Mouse (Mus musculus) gastrocnemius, adult 2 months (tissue): ENCODE results near the gene Usp26. TPM values are rescaled to one million over a fixed set of nuclear protein-coding genes. Genes with fewer than 3 reads are reported as not detected.

Experiments
- DNase-seq: peaks from one replicate; pipeline ENCODE4 v3.0.0; 2022
- H3K27ac ChIP-seq: fragments of 200-600 bp; 2 replicates; pipeline ENCODE4 v1.8.1; 2022; ENCODE audit warnings: mild to moderate bottlenecking
- H3K4me3 ChIP-seq: fragments of 200-600 bp; 2 replicates; pipeline ENCODE4 v1.8.1; 2022; ENCODE audit warnings: mild to moderate bottlenecking, moderate library complexity
- CTCF ChIP-seq: fragments of 200-600 bp; IDR thresholded peaks from 2 replicates; pipeline ENCODE4 v1.8.1; 2022; ENCODE audit warnings: antibody characterized with exemption, mild to moderate bottlenecking, moderate library complexity
- intact Hi-C: fragments of 180-260 bp; cut with DNase I; formaldehyde crosslinking; loops from one replicate; pipeline ENCODE4 v1.15.1; 2025
- long read RNA-seq, 2 experiments: library from polyadenylated mRNA; stranded (forward); transcript quantifications; one replicate each; pipeline ENCODE4 v2.0.0; 2021
- total RNA-seq, 2 experiments: library from RNA; stranded (reverse); gene quantifications; 2 replicates each; pipeline ENCODE4 v1.2.3; 2021

The Usp26 gene
- total RNA-seq, result not detected
- long read RNA-seq, experiment 1, result 0 reads
- long read RNA-seq, experiment 2, partial matches to known transcripts, result 0 of 1 reads
- long read RNA-seq, experiment 2, other reads (novel, unspliced or antisense), result 1 of 1 reads

DNA sequence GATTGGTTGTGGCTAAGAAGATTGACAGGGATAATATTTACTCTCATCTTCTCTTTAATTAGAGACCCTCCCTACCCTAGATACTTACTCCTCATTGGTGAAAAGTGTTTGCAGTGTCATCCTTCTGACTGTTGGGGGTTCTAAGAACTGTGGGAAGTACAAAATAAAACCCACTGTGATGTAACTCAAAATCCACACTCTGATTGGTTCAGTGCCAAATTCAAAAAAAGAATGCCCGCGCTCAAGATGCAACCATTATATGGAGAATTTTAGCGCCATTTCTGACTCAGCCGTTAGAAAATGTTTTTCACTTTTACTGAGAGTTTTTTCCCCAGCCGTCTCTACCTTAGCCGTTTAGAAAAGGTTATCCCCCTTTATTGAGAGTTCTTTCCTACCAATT lies at the start of gene Usp26:
Usp26 (minus strand) TSS at position 101 of the 400 bp plus-strand sequence.
- no peak for DNase-seq
- no peak within 1 kb of the TSS for H3K27ac ChIP-seq
- intact Hi-C loops, result no loop called here
- no peak within 1 kb of the TSS for H3K4me3 ChIP-seq
- no peak for TF ChIP-seq CTCF

- intact Hi-C loops, result no loop called here
- H3K4me3 ChIP-seq, result no peak overlapping the region
- TF ChIP-seq CTCF, result no peak
- no peak for DNase-seq
- no peak overlapping the region for H3K27ac ChIP-seq
These were observed 13.6 kb upstream of the Usp26 start for GRCm38 (mm10) chrX:51814466-51815247.

DNA sequence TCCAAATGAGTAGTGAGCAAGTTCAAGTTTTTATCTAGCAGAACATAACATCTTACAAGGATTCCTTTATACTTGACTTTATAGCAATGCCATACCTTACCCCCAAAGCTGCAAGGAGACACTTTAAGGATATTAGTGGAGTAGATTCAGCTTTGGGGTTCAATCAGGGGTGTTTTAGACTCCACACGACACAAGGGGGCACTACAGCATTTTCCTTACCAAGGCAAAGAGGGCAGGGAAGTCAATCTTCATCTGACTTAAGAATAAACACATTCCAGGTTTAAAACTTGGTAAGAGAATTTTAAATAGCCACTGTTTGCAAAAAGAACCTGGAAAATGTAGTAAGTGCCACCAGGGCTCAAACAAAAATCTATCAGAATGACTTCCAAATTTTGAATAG lies 33.6 kb downstream of the Usp26 start:
- TF ChIP-seq CTCF, result peak; percentile 58
- Histone ChIP-seq H3K27ac (no peak overlapping the region), H3K4me3 (no peak overlapping the region)
- peak; percentile 20 for DNase-seq
- intact Hi-C loops, result loop anchor here (10.0 kb wide), 1 partner anchor 607 kb away; no protein-coding TSS in a partner anchor

DNA sequence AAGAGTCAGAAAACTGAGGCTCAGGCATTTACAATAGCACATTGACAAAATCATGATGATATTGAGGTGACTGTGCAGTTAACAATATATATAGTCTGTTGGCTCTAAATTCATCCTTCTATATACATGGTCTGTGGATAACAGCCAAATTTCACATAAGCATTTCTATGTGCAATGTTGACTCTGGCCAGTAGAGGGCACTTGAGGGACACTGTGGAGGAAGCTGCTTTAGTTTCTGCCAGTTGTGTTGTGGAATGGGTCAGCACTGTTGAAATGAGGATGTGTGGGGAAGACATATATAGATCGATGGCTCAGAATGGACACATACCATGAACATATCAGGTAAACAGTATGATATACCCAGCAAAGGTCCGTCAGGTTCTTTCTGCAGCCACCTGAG lies 64.6 kb downstream of the Usp26 start:
- peak; percentile 77 for TF ChIP-seq CTCF
- intact Hi-C loops, result loop anchor here (5.0 kb wide), 1 partner anchor 631 kb away; no protein-coding TSS in a partner anchor
- Histone ChIP-seq H3K27ac (no peak overlapping the region), H3K4me3 (no peak overlapping the region)
- DNase-seq, result peak; percentile 17

DNA sequence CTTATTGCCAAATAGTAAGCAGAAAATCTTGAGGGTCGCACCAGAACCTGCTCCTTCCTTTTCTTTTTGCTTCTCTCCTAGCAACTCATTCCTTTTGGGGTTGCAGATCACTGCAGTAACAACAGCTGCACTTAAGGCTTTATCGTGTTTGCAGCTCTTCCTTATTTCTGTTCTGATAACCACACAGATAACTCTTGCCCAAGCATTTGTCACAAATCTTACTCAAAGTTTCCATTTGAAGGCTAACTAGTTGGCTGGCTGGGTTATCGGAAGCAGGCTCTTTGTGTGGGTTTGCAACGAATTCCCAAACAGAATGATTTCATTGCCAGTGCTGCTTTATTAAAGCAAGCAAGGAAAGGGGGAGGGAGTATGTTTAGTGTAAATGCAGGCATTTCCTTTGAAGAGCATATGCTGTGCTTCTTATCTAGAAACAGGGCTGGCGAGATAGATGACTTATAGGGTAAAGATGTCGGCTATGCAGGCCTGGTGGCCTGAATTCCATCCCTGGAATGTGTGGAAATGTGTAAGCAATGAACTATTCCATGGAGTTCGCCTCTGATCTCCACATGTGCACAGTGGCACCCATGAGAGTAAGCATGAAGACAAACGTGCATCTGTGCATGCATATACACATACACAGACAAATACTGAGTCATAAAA lies 86.8 kb downstream of the Usp26 start:
- Histone ChIP-seq H3K27ac (no peak overlapping the region), H3K4me3 (no peak overlapping the region)
- no peak for DNase-seq
- no peak for TF ChIP-seq CTCF
- intact Hi-C loops, result no loop called here

- Histone ChIP-seq H3K27ac (no peak overlapping the region), H3K4me3 (no peak overlapping the region)
- intact Hi-C loops, result no loop called here
- no peak for TF ChIP-seq CTCF
- no peak for DNase-seq
These were observed 88.0 kb downstream of the Usp26 start for GRCm38 (mm10) chrX:51712996-51713395.

Other genes starting within 250 kb of the Usp26 start
- 1 to 10 TPM; 1.9 to 2.4 TPM for gene Hs6st2, start 119.4 kb downstream of the Usp26 start, total RNA-seq
- gene 1700080O16Rik, start 171.5 kb upstream of the Usp26 start, total RNA-seq, result not detected